Mouse (Mus musculus) bone marrow macrophage, adult 2 months (primary cell): ENCODE results near the gene Ttc23. TPM values are rescaled to one million over a fixed set of nuclear protein-coding genes. Genes with fewer than 3 reads are reported as not detected.

Experiments
- H3K27ac ChIP-seq: 2 replicates; pipeline ENCODE4 v1.5.1; 2012; ENCODE audit warnings: low read depth, low read length; ENCODE audit not compliant: insufficient read depth
- H3K4me1 ChIP-seq: 2 replicates; pipeline ENCODE4 v1.6.1; 2012; ENCODE audit warnings: low read length; ENCODE audit not compliant: control insufficient read depth, insufficient read depth
- H3K4me3 ChIP-seq: 2 replicates; pipeline ENCODE4 v1.5.1; 2012; ENCODE audit warnings: mild to moderate bottlenecking, low read length, moderate library complexity; ENCODE audit not compliant: insufficient read depth
- CTCF ChIP-seq: IDR thresholded peaks from 2 replicates; pipeline ENCODE4 v1.5.1; 2012; ENCODE audit warnings: low read depth, mild to moderate bottlenecking, low read length, moderate library complexity
- POLR2A ChIP-seq: IDR thresholded peaks from 2 replicates; pipeline ENCODE4 v1.6.1; 2012; ENCODE audit warnings: mild to moderate bottlenecking, low read depth, low read length, borderline replicate concordance
- polyA plus RNA-seq: library from polyadenylated mRNA; stranded (reverse); fragments of >200 nt; gene quantifications from 2 replicates; pipeline ENCODE4 v1.2.4, GENCODE M21; 2012; ENCODE audit not compliant: missing spikeins, insufficient read depth, insufficient read length

Gene Ttc23
- polyA plus RNA-seq, 1 experiment, result 1.8 TPM

DNA sequence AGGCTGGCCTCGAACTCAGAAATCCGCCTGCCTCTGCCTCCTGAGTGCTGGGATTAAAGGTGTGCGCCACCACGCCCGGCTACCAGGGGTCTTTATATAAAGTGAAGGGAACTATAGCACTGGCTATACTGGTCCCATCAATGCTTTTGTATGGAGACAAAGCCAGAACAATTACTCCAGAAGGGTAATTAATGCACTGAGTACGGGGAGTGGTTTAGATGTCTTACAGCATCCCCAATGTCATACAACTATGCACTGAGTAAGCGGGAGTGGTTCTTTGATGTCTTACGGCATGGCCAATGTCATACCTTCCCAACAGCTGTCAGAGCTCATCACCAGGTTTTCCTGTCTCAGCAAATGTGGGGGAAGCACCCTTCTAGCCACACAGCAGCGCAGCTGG, 4.3 kb upstream of the Ttc23 start:
- Histone ChIP-seq H3K27ac (no peak overlapping the region), H3K4me1 (peaks cover 7% of the 10 kb centered on the region), H3K4me3 (no peak overlapping the region)
- TF ChIP-seq CTCF, result no peak
- no peak for TF ChIP-seq POLR2A

DNA sequence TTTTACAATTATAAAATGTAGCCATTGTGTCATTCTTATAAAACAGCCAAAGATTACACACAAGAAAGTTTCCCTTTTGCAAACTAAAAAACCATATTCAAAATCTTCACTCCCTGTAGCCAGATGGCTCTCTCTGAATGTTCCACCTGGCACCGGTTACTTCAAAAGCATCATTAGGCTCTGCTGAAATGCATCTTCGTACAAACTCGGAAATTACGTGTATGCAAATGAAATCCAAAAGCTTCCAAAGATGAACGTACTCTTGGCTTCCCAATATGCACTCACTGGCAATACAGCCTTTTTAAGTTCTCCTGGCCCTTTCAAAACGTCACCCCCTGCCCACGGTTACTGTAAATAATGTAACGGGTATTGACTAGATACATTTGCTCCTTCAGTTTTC, 2.9 kb upstream of the Ttc23 start:
- no peak for TF ChIP-seq CTCF
- no peak for TF ChIP-seq POLR2A
- Histone ChIP-seq H3K27ac (no peak overlapping the region), H3K4me3 (peak overlapping the region; percentile 88), H3K4me1 (peaks cover 7% of the 10 kb centered on the region)

- TF ChIP-seq CTCF (no peak), POLR2A (peak; percentile 58; the same call in 1 of the 2 replicates)
- peak within 1 kb of the TSS; percentile 88 for H3K4me3 ChIP-seq
- peaks cover 7% of the 10 kb centered on the region for H3K4me1 ChIP-seq
- peak within 1 kb of the TSS; percentile 60 for H3K27ac ChIP-seq
These were observed 2.2 kb upstream of the Ttc23 start, which contains the start of gene Lrrc28 for GRCm38 (mm10) chr7:67644833-67645680. Lrrc28 (minus strand) TSS chr7:67645268.

DNA sequence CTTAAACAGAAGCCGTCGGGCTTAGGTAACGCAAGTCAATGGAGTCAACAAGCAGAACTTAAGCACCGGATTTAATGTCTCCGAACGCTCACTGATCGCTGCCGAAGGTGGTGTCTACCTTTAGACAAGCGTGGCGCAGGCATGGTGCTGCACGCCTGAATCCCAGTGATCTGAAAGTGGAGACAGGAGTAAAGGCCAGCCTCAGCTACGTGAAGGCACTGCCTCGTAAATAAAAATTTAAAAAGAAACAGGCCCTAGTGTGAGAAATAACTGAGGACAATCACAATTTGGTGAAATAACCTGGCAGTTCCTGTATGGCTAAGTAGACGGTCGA, 1.6 kb upstream of the Ttc23 start:
- H3K4me1 ChIP-seq, result peaks cover 7% of the 10 kb centered on the region
- peak overlapping the region; percentile 80 for H3K4me3 ChIP-seq
- H3K27ac ChIP-seq, result peak overlapping the region; percentile 60
- TF ChIP-seq CTCF, result no peak
- TF ChIP-seq POLR2A, result no peak

DNA sequence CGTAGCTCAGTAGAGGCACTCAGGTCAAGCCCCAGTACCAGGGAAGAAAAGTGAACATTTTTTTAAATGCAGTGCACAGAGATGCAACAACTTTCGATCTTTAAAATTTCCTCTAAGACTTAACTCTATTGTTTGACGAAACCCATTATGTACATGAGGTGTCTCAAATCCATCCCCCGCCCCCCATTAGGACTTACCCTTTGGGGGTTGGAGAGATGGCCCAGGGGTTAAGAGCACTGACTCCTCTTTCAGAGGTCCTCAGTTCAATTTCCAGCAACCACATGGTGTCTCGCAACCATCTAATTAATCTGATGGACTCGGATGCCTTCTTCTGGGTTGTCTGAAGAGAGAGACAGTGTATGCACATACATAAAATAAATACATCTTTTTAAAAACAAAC, 1.1 kb upstream of the Ttc23 start:
- Histone ChIP-seq H3K4me3 (peak overlapping the region; percentile 80), H3K27ac (no peak overlapping the region), H3K4me1 (peaks cover 7% of the 10 kb centered on the region)
- no peak for TF ChIP-seq CTCF
- TF ChIP-seq POLR2A, result no peak

- TF ChIP-seq CTCF (no peak), POLR2A (no peak)
- H3K27ac ChIP-seq, result no peak overlapping the region
- no peak overlapping the region for H3K4me3 ChIP-seq
- H3K4me1 ChIP-seq, result peaks cover 7% of the 10 kb centered on the region
These were observed 1.2 kb downstream of the Ttc23 start for GRCm38 (mm10) chr7:67648376-67648775.

DNA sequence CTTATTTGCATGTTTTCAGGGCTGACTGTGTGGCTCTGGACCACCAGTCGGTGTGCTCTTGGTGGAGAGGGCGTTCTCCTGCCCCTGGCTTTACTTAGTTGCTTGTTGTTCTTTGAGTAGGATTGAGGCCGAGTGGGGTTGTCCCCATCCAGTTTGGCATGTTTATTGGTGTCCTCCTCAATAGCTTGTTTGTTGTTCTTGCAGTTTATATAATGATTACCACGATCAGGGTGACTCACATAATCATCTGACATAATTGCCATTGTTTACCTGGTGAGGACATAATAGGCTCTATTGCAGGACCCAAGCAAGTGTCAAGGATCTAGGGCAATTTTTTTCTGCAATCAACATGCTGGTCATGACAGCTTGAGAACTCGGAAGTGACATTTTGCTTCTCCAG, 5.0 kb downstream of the Ttc23 start:
- TF ChIP-seq CTCF (no peak), POLR2A (no peak)
- no peak overlapping the region for H3K27ac ChIP-seq
- no peaks in the 10 kb centered on the region for H3K4me1 ChIP-seq
- H3K4me3 ChIP-seq, result no peak overlapping the region

DNA sequence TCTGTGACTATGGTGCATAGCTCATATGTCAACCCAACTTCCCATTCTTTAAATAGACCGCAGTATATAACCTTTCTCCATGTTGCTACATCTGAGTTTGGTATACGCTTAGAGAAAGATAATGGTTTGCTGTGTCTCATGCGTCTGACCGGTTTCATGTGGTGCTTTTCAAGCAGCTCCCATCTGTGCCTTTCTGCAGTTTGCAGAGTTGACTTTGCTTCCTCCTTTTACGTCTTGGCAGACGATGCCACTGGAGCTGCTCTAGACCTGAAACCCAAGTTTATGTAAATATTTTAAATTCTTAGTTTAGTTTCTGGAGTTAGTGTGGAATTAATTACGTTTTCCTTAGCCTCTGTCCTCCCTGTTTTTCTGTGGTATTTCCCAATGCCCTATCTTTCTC, 7.5 kb downstream of the Ttc23 start:
- Histone ChIP-seq H3K4me1 (no peaks in the 10 kb centered on the region), H3K27ac (no peak overlapping the region), H3K4me3 (no peak overlapping the region)
- no peak for TF ChIP-seq POLR2A
- no peak for TF ChIP-seq CTCF

DNA sequence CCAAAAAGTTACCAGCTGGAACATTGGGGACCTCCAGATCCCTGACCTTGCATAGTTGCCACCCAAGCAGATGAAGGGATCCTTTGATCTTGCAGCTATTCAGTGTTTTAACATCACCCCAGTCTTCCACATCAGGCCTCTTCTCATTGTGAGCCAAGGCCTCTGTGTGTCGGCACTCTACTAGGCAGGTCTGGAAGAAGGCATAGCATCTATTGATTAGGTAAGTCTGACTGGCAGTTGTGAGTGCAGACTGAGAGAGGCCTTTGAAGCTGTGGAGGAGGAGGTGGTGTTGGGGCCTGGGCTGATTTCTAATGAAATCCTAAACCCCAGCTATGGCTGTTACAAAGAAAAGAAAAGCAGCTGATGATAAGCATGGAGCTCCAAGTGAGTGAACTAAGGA, 8.0 kb downstream of the Ttc23 start:
- Histone ChIP-seq H3K27ac (no peak overlapping the region), H3K4me1 (no peaks in the 10 kb centered on the region), H3K4me3 (no peak overlapping the region)
- TF ChIP-seq CTCF (no peak), POLR2A (no peak)

DNA sequence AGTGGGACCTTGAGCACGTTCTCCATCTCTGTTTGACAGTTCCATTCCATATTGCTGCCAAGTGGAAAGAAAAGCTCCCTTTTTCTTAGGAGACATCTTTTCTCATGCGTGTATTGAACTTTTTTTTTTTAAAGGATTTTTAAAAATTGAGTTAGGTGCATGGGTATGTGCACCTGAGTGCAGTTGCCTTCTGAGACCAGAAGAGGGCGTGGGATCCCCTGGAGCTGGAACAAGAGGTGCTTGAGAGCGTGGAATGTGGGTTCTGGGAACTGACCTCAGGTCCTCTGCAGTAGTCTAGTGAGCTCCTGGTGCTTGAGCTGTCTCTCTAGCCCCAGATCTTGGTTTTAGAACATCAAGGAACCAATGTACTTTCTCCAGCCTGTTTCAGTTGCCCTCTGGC, 10.9 kb downstream of the Ttc23 start:
- Histone ChIP-seq H3K27ac (no peak overlapping the region), H3K4me3 (no peak overlapping the region), H3K4me1 (no peaks in the 10 kb centered on the region)
- TF ChIP-seq POLR2A, result no peak

DNA sequence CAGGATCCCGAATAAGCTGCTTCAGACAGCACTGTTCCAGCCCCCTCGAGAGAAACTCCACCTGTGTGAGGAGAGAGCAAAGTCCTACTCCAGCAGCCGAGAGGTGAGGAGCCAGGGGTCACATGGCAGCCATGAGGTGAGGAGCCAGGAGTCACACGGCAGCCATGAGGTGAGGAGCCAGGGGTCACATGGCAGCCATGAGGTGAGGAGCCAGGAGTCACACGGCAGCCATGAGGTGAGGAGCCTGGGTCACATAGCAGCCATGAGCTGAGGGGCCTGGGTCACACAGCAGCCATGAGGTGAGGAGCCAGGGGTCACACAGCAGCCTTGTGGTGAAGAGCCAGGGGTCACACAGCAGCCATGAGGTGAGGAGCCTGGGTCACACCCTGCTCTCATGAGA, 15.2 kb downstream of the Ttc23 start:
- no peak for TF ChIP-seq CTCF
- no peak for TF ChIP-seq POLR2A
- H3K27ac ChIP-seq, result no peak overlapping the region
- no peak overlapping the region for H3K4me3 ChIP-seq
- H3K4me1 ChIP-seq, result no peaks in the 10 kb centered on the region
